Mouse (Mus musculus): ENCODE measurements around the gene Inppl1. TPM values are rescaled to one million over a fixed set of nuclear protein-coding genes. Genes with fewer than 3 reads are reported as not detected.

The Inppl1 gene
- polyA plus RNA-seq, 1 experiment, result 29.9 TPM

GRCm38 (mm10) chr7:101866491-101867265 lies 28.6 kb upstream of the Inppl1 start:
- no peak for DNase-seq (ENCODE audit: low read depth)
- TF ChIP-seq CTCF (IDR thresholded peaks at IDR 0.05; ENCODE audit: borderline replicate concordance, extremely low read depth, insufficient read depth, insufficient read length) (no peak), POLR2A (IDR thresholded peaks at IDR 0.05; ENCODE audit: borderline replicate concordance, extremely low read depth, insufficient read depth, insufficient read length, poor library complexity, severe bottlenecking) (no peak)

- TF ChIP-seq POLR2A (IDR thresholded peaks at IDR 0.05; ENCODE audit: borderline replicate concordance, extremely low read depth, insufficient read depth, insufficient read length, poor library complexity, severe bottlenecking), result no peak
- TF ChIP-seq CTCF (IDR thresholded peaks at IDR 0.05; ENCODE audit: borderline replicate concordance, extremely low read depth, insufficient read depth, insufficient read length), result no peak
- no peak for DNase-seq (ENCODE audit: low read depth)
Observed at GRCm38 (mm10) chr7:101863415-101863814, 25.4 kb upstream of the Inppl1 start, which contains the start of gene Anapc15. TSS of gene Anapc15 (plus strand) at chr7:101863715.

- no peak for TF ChIP-seq CTCF (IDR thresholded peaks at IDR 0.05; ENCODE audit: borderline replicate concordance, extremely low read depth, insufficient read depth, insufficient read length)
- TF ChIP-seq POLR2A (IDR thresholded peaks at IDR 0.05; ENCODE audit: borderline replicate concordance, extremely low read depth, insufficient read depth, insufficient read length, poor library complexity, severe bottlenecking), result no peak
- no peak for DNase-seq (ENCODE audit: low read depth)
Observed at GRCm38 (mm10) chr7:101862291-101862690, 24.3 kb upstream of the Inppl1 start.

- TF ChIP-seq CTCF (IDR thresholded peaks at IDR 0.05; ENCODE audit: borderline replicate concordance, extremely low read depth, insufficient read depth, insufficient read length) (no peak), POLR2A (IDR thresholded peaks at IDR 0.05; ENCODE audit: borderline replicate concordance, extremely low read depth, insufficient read depth, insufficient read length, poor library complexity, severe bottlenecking) (no peak)
Observed at GRCm38 (mm10) chr7:101860978-101861377, 22.9 kb upstream of the Inppl1 start.

GRCm38 (mm10) chr7:101858362-101858761 lies 20.3 kb upstream of the Inppl1 start:
- TF ChIP-seq POLR2A (IDR thresholded peaks at IDR 0.05; ENCODE audit: borderline replicate concordance, extremely low read depth, insufficient read depth, insufficient read length, poor library complexity, severe bottlenecking) (no peak), CTCF (IDR thresholded peaks at IDR 0.05; ENCODE audit: borderline replicate concordance, extremely low read depth, insufficient read depth, insufficient read length) (no peak)
- DNase-seq (ENCODE audit: low read depth), result no peak

More at GRCm38 (mm10) chr7:101860978-101861377, 22.9 kb upstream of the Inppl1 start:
- DNase-seq (ENCODE audit: low read depth), result no peak

- no peak for DNase-seq (ENCODE audit: low read depth)
- TF ChIP-seq POLR2A (IDR thresholded peaks at IDR 0.05; ENCODE audit: borderline replicate concordance, extremely low read depth, insufficient read depth, insufficient read length, poor library complexity, severe bottlenecking) (no peak), CTCF (IDR thresholded peaks at IDR 0.05; ENCODE audit: borderline replicate concordance, extremely low read depth, insufficient read depth, insufficient read length) (no peak)
Observed at GRCm38 (mm10) chr7:101857094-101857493, 19.1 kb upstream of the Inppl1 start, which contains the start of gene Folr2. TSS of gene Folr2 (minus strand) at chr7:101857194.

GRCm38 (mm10) chr7:101853816-101854215 lies 15.8 kb upstream of the Inppl1 start:
- no peak for DNase-seq (ENCODE audit: low read depth)
- TF ChIP-seq POLR2A (IDR thresholded peaks at IDR 0.05; ENCODE audit: borderline replicate concordance, extremely low read depth, insufficient read depth, insufficient read length, poor library complexity, severe bottlenecking), result no peak
- no peak for TF ChIP-seq CTCF (IDR thresholded peaks at IDR 0.05; ENCODE audit: borderline replicate concordance, extremely low read depth, insufficient read depth, insufficient read length)

GRCm38 (mm10) chr7:101852846-101853245 lies 14.8 kb upstream of the Inppl1 start:
- TF ChIP-seq POLR2A (IDR thresholded peaks at IDR 0.05; ENCODE audit: borderline replicate concordance, extremely low read depth, insufficient read depth, insufficient read length, poor library complexity, severe bottlenecking), result no peak
- no peak for TF ChIP-seq CTCF (IDR thresholded peaks at IDR 0.05; ENCODE audit: borderline replicate concordance, extremely low read depth, insufficient read depth, insufficient read length)
- DNase-seq (ENCODE audit: low read depth), result no peak

GRCm38 (mm10) chr7:101851689-101852088 lies 13.7 kb upstream of the Inppl1 start:
- DNase-seq (ENCODE audit: low read depth), result no peak

GRCm38 (mm10) chr7:101847934-101848333 lies 9.9 kb upstream of the Inppl1 start:
- TF ChIP-seq CTCF (IDR thresholded peaks at IDR 0.05; ENCODE audit: borderline replicate concordance, extremely low read depth, insufficient read depth, insufficient read length), result no peak
- no peak for TF ChIP-seq POLR2A (IDR thresholded peaks at IDR 0.05; ENCODE audit: borderline replicate concordance, extremely low read depth, insufficient read depth, insufficient read length, poor library complexity, severe bottlenecking)

More at GRCm38 (mm10) chr7:101851689-101852088, 13.7 kb upstream of the Inppl1 start:
- TF ChIP-seq CTCF (IDR thresholded peaks at IDR 0.05; ENCODE audit: borderline replicate concordance, extremely low read depth, insufficient read depth, insufficient read length) (no peak), POLR2A (IDR thresholded peaks at IDR 0.05; ENCODE audit: borderline replicate concordance, extremely low read depth, insufficient read depth, insufficient read length, poor library complexity, severe bottlenecking) (no peak)

GRCm38 (mm10) chr7:101844186-101844585 lies 6.2 kb upstream of the Inppl1 start:
- TF ChIP-seq CTCF (IDR thresholded peaks at IDR 0.05; ENCODE audit: borderline replicate concordance, extremely low read depth, insufficient read depth, insufficient read length) (no peak), POLR2A (IDR thresholded peaks at IDR 0.05; ENCODE audit: borderline replicate concordance, extremely low read depth, insufficient read depth, insufficient read length, poor library complexity, severe bottlenecking) (no peak)

More at GRCm38 (mm10) chr7:101847934-101848333, 9.9 kb upstream of the Inppl1 start:
- DNase-seq (ENCODE audit: low read depth), result no peak

More at GRCm38 (mm10) chr7:101844186-101844585, 6.2 kb upstream of the Inppl1 start:
- DNase-seq (ENCODE audit: low read depth), result no peak

Data from brain, embryonic 14.5 days (tissue).